8 mouse cellular contexts compared by ENCODE assay signal in genomic region chr11:46236976-46237375, GRCm38 (mm10). TPM values are rescaled to one million over a fixed set of nuclear protein-coding genes. Genes with fewer than 3 reads are reported as not detected.
DNase-seq lines count a peak whose midpoint lies in the region; ATAC-seq and TF ChIP-seq lines count a peak whose summit lies in the region.

No protein-coding gene starts in this region.

- H3K9ac ChIP-seq in midbrain, postnatal 0 days (replicated peaks; ENCODE audit: low read length, poor library complexity, severe bottlenecking), result no peak overlapping the region

- H3K27me3 ChIP-seq in midbrain, postnatal 0 days (ENCODE audit: insufficient read depth, low read length), result no peaks in the 10 kb centered on the region

- H3K4me1 ChIP-seq in midbrain, postnatal 0 days (ENCODE audit: insufficient read depth, low read length), result no peaks in the 10 kb centered on the region

- no peak overlapping the region for H3K4me2 ChIP-seq in midbrain, postnatal 0 days (ENCODE audit: low read depth, low read length, poor library complexity, severe bottlenecking)

- no peaks in the 10 kb centered on the region for H3K9me3 ChIP-seq in midbrain, postnatal 0 days (ENCODE audit: low read length)

- H3K36me3 ChIP-seq in midbrain, postnatal 0 days (ENCODE audit: insufficient read depth, low read length), result peaks cover 52% of the 10 kb centered on the region

- DNase-seq in frontal cortex, adult 2 months (ENCODE audit: extremely low spot score in 1 of 2, low spot score in 1 of 2), result peak; percentile 68 to 95
- peak; percentile 73 for DNase-seq in CD4-positive helper T cell, adult 2 months (ENCODE audit: low read depth, low spot score)
- DNase-seq in brain, adult 2 months (ENCODE audit: low read depth, low spot score), result peak; percentile 89
- peak; percentile 78 to 83 for DNase-seq in frontal cortex, postnatal 36 days (ENCODE audit: low spot score in 2 of 2)
- DNase-seq in layer of hippocampus, postnatal 25 days (ENCODE audit: extremely low spot score in 1 of 2, low spot score in 1 of 2), result peak; percentile 65 to 92
- DNase-seq in midbrain, postnatal 0 days (ENCODE audit: low spot score), result peak; percentile 75
- peak; percentile 79 for DNase-seq in thymus, postnatal 0 days (ENCODE audit: low spot score)

- no peak for ATAC-seq in frontal cortex, adult (ENCODE audit: low TSS enrichment)
- no peak for ATAC-seq in midbrain, postnatal 0 days (ENCODE audit: low FRiP score)

- no peak overlapping the region for H3K27ac ChIP-seq in midbrain, postnatal 0 days (ENCODE audit: low read depth, low read length)

- 45% methylated on average over 4 of the region's 4 CpGs for WGBS in midbrain, postnatal 0 days

- peak; percentile 66 for TF ChIP-seq CTCF in midbrain, postnatal 0 days (IDR thresholded peaks at IDR 0.05)

- H3K4me3 ChIP-seq in midbrain, postnatal 0 days (ENCODE audit: low read depth, low read length), result no peak overlapping the region

RNA-seq across cellular contexts. Expression of gene Fndc9, which starts 1.6 kb away (rescaled TPM):
- 0.68 and 0.71 TPM in 2 replicates for polyA plus RNA-seq in frontal cortex, adult 2 months (2012; rRNA removed)
- under 1 TPM; 0.71 to 0.77 TPM for total RNA-seq in layer of hippocampus, postnatal 25 days (2021)
- total RNA-seq in midbrain, postnatal 0 days (2014; rRNA removed), result 11.8 and 12.2 TPM in 2 replicates
- polyA plus RNA-seq in midbrain, postnatal 0 days (2015; fragmentation: Nextera tagmentation; extraction: Ambion mirVana), result 18.9 and 20.8 TPM in 2 replicates
- polyA plus RNA-seq in thymus, postnatal 0 days (2015; fragmentation: Nextera tagmentation; extraction: Ambion mirVana), result 0.75 and 1.4 TPM in 2 replicates
